Mouse (Mus musculus) frontal cortex, postnatal 36 days (tissue): ENCODE measurements around the gene Il7r.
"Not testable (repeated sequence)": the region's sequence is repeated elsewhere in the genome, so short reads cannot be mapped to it uniquely, and the experiment has no call there.

Source experiments
- DNase-seq, 2 experiments: peaks; one replicate each; pipeline ENCODE4 v3.0.0; 2022; ENCODE audit warnings: low spot score in 2 of 2

Il7r gene

GRCm38 (mm10) chr15:9530076-9530475, at the start of gene Il7r:
Gene Il7r, minus strand, starts transcription at chr15:9530176.
- DNase-seq: no peak

DNA sequence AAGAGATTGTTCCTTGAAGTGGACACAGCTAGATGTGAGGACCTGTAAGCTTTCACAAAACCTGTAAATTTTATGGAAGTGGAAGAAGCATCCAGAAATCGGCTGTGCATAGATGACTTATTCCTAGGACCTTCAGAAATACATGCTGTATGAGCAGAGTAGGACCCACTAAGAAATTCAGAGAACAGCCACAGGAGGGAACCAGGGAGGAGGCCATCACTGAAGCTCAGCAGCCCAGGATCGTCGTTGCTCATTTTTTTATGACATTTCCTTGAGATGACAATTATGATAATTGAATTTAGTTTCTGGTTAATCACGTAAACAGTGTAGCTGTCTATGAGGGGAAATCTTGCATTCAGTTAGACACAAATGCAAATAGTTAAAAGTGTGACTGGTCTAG, 47.3 kb upstream of the Il7r start:
- DNase-seq: no peak

GRCm38 (mm10) chr15:9574796-9575195, 44.8 kb upstream of the Il7r start:
- DNase-seq: no peak

DNA sequence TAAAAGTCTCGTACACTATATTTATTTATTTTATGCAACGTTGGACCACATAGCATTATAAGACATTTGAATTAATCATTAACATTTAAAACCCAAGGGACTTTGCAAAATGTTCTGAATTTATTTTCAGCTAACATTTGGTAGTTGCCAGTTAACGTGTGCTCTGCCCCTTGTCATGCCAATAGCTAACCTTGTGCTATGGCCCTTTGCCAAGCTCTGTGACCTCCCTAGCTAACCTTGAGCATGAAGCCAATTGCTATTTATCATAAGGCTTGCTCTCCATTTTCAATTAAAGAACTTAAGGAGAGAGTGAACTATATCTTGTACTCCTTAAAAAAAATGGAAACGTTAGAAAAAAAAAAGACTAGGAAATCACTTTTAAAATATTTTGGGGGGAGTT, 43.4 kb upstream of the Il7r start:
- no peak for DNase-seq

DNA sequence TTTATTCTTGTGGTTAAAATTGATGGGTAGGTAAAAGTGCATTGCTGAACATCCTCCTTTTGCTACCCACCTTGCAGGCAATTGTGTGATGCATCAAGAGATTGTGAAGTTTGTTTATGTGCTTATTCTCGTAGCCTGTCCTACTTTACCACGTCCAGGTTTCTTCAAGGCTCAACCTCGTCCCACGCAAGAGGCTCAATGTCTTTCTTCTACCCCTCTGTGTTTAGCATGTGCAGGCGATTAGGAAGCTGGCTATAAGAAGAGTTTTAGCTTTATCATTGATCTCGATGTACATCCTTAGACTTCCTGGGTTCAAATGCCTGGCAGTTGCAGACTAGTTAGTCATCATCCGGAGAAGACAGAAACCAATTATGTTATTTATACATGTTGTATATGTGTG, 42.7 kb upstream of the Il7r start:
- DNase-seq: no peak

DNA sequence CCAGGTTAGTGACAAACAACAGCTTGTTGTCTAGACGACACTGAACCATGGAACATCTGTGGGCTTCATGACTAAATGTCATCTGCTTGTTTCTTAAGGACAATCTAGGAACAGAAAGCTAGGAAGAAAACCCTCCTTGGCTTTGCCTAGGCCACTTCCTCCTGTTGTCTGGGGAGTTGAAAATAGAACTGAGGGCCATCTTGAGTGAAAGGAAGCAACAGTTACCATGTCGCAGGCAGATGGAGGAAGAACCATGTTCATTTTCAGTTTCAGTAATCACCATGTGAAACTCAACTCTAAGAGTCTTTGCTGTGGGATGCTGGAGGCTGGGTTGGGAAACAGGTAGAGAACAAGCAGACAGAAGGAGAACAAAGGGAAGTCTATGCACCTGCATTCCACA, 41.9 kb upstream of the Il7r start:
- no peak for DNase-seq

GRCm38 (mm10) chr15:9567316-9567715, 37.3 kb upstream of the Il7r start:
- DNase-seq: no peak

- DNase-seq: no peak
Measured at GRCm38 (mm10) chr15:9565396-9565795, 35.4 kb upstream of the Il7r start.

- DNase-seq: no peak
Measured at GRCm38 (mm10) chr15:9564156-9564555, 34.2 kb upstream of the Il7r start.

GRCm38 (mm10) chr15:9557264-9557663, 27.3 kb upstream of the Il7r start:
- DNase-seq: not testable (repeated sequence)

DNA sequence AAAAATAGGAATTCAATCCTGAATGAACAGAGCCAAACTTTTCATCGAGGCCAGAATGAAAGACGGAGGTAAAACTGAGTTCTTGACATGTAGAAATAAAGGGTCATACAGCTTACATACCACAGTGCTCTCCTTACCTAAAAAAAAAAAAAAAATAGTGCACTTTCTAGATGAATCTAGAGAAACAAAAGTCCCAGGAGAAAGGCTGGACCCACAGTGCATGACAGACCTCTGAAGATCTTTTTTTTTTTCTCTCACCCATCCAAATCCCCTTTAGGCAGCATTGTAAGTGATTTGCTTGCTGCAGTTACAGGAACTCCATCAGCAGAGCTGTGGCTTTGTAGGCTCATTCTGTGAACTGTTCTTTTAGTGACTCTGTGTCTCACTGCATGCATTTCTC, 19.0 kb upstream of the Il7r start:
- no peak for DNase-seq

- DNase-seq: no peak
Measured at GRCm38 (mm10) chr15:9535200-9535599, 5.2 kb upstream of the Il7r start.

DNA sequence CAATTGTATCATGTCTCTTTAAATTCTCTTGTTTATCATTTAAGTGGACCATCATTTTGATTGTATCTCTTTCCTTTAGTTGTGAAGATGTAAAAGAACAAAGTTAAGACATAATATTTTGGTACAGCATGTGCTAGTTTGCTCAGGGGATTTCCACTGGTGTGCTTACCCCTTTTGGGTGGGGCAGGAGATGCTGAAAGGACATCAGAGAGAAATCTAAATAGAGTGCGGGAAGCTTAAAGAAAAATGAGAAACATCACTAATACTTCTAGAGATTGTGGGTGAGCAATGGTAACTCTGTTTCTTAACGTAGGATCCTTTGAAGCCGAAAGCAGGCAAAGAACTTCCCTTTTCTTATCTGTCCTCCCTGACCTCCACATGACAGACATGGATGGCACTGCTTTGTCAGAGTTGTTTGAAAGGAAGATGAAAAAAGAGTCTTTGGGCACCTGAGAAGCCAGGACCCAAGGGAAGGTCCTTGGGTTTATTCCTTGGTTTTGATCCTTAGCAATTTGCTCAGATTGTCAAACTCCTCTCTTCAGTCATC, 3.5 kb upstream of the Il7r start:
- no peak for DNase-seq

- no peak for DNase-seq
Measured at GRCm38 (mm10) chr15:9529646-9530045, 330 bp downstream of the Il7r start.

DNA sequence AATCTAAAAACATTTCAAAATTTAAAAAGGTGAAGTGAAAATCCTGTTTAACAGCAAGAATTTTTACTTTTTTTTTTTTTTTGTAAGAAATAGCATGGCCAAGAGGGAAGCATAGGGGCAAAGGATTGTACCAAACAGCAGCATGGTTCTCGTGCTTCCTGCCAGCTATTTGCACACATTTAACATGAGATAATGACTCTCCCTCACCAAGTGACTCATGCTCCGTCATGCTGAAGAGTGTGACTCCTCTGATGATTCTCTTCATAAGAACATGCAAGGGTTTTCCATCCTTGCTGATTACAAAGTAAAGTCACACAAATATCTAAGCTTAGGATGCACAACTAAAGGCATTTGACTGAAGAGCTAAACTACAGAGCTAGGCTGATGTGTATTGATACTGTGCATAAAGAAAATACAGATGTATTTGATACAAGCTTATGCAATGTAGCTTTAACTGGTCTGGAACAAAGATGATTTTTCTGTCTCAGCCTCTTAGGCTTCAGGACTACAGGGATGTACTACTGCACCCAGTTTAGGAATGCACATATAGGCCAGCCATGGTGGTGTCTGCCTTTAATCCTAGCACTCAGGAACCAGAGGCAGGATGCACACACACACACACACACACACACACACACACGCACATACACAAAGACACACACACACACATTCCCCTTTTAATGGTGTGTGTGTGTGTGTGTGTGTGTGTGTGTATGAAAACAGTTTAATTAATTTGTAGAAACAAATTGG, 1.6 kb downstream of the Il7r start:
- DNase-seq: no peak

GRCm38 (mm10) chr15:9526412-9526811, 3.6 kb downstream of the Il7r start:
- no peak for DNase-seq

- no peak for DNase-seq
Measured at GRCm38 (mm10) chr15:9524907-9525306, 5.1 kb downstream of the Il7r start.

GRCm38 (mm10) chr15:9523956-9524355, 6.0 kb downstream of the Il7r start:
- DNase-seq: no peak

DNA sequence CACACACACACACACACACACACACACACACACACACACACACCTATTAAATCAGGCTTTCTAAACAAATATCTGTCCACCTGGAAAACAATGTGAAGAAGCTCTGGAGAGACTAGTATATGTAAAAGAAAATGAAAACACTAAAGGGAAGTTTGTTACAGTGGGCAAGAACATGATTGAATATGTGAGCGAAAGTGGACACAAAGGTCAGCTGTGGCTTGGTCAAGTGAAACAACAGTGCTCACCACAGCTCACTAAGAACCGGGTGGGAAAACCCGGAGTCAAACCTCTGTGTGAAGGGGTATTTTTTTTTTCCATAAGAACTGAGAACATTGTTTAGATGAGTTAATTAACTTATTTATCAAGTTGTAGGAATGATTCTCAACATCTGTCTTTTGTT, 6.9 kb downstream of the Il7r start:
- DNase-seq: no peak

GRCm38 (mm10) chr15:9492077-9492476, 37.9 kb downstream of the Il7r start:
- no peak for DNase-seq

GRCm38 (mm10) chr15:9489417-9490118, 40.4 kb downstream of the Il7r start:
- no peak for DNase-seq

DNA sequence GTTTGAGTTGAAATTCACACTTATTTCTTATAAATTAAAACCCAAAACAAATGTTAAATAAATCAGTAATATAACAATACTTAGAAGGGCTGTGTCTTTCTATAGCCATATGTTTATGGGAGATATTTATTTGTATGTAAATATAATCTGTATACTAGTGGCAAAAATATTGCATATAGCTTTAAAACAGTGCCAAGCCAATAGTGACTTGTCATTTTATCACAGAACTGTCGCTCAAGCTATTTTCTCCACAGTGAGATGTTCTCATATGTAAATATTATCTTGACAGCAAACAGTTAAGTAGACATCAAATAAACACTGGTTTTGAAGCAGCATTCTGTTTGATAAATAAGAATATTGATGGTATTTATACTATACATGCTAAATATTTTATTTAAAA, 56.8 kb downstream of the Il7r start:
- no peak for DNase-seq

DNA sequence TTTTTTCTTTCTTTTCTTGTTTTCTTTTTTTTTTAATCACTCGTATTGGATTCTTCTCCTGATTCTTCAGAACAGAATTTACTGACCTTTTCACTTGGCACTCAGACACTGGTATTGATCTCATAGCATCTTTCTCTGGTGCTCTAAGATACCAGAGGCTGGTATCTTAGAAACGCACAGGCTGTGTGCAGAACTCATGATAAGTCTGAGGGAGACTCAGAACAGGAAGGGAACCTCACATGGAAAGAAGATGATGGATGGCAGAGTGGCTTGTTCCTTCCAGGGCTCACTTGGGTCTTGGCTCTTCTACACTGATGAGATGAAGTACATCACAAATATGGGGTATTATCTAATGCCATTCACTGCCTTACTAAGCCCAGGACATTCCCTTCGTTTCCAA, 57.4 kb downstream of the Il7r start:
- DNase-seq: no peak
